In genomic region chr3:131347831-131348578, GRCm38 (mm10) we compare ENCODE assay signal across 8 mouse cellular contexts. TPM values are rescaled to one million over a fixed set of nuclear protein-coding genes. Genes with fewer than 3 reads are reported as not detected.
A peak's percentile ranks its signal among the peaks of the same experiment; 100 is the strongest.
DNase-seq lines count a peak whose midpoint lies in the region; ATAC-seq lines count a peak whose summit lies in the region.

No protein-coding gene starts in this region.

- peak; percentile 29 to 63; a peak in 1 of 4 replicates for ATAC-seq in hematopoietic stem cell, adult 5-6 weeks (replicated peaks in 1 of 2; ENCODE audit: insufficient read depth in 1 of 2, low FRiP score in 2 of 2, low TSS enrichment in 1 of 2, low read depth in 1 of 2, poor library complexity in 2 of 2, severe bottlenecking in 2 of 2)

- peak; percentile 39 for DNase-seq in adrenal gland, adult 2 months
- no peak for DNase-seq in adrenal gland, postnatal 4 days (ENCODE audit: low spot score in 2 of 2)
- DNase-seq in right cerebral cortex, postnatal 4 days: peak; percentile 21
- DNase-seq in right cerebral cortex, adult 18-20 months: no peak
- DNase-seq in lung, postnatal 4 days: peak; percentile 41 to 57
- DNase-seq in frontal cortex, postnatal 10 days (ENCODE audit: low spot score in 2 of 2): no peak
- DNase-seq in Muller cell, postnatal 12 days (ENCODE audit: inconsistent ontology term): no peak

RNA-seq across cellular contexts. Expression of gene Cyp2u1, which starts 45.0 kb away (rescaled TPM):
- total RNA-seq in adrenal gland, adult 2 months (2021): 10 to 100 TPM; 14.4 to 24.0 TPM
- polyA plus RNA-seq in adrenal gland, adult 2 months (2012; rRNA removed): 14.2 and 17.2 TPM in 2 replicates
- 1 to 10 TPM; 8.7 to 9.5 TPM for total RNA-seq in adrenal gland, postnatal 4 days (2021)
- total RNA-seq in hematopoietic stem cell, adult 5-6 weeks (2017): 1.1 and 1.9 TPM in 2 replicates

Comparison
In these comparisons a context has a peak if more than half of its experiments do, and no peak if none do; other contexts are left out.
1. DNase-seq: peak in adrenal gland, adult 2 months (single experiment), right cerebral cortex, postnatal 4 days (single experiment) and lung, postnatal 4 days (2 of 2); none in adrenal gland, postnatal 4 days (0 of 2), right cerebral cortex, adult 18-20 months (single experiment), frontal cortex, postnatal 10 days (0 of 2) and Muller cell, postnatal 12 days (single experiment).